Mouse (Mus musculus) brain, embryonic 14.5 days (tissue): Measurements from ENCODE around the gene Ccdc6. TPM values are rescaled to one million over a fixed set of nuclear protein-coding genes. Genes with fewer than 3 reads are reported as not detected.

Source experiments
- DNase-seq: peaks from one replicate; pipeline ENCODE4 v3.0.0-alpha.2; 2011; ENCODE audit warnings: low read depth
- CTCF ChIP-seq: fragments of 200-500 bp; IDR thresholded peaks from 2 replicates; pipeline ENCODE4 v1.5.1; 2012; ENCODE audit warnings: inconsistent platforms, mild to moderate bottlenecking, moderate library complexity, borderline replicate concordance; ENCODE audit not compliant: insufficient read depth, insufficient read length; ENCODE audit errors: extremely low read depth
- POLR2A ChIP-seq: fragments of 200-500 bp; IDR thresholded peaks from 2 replicates; pipeline ENCODE4 v1.6.1; 2012; ENCODE audit warnings: mild to moderate bottlenecking, inconsistent platforms, borderline replicate concordance; ENCODE audit not compliant: poor library complexity, insufficient read depth, insufficient read length, severe bottlenecking; ENCODE audit errors: extremely low read depth
- polyA plus RNA-seq: library from polyadenylated mRNA; depleted of rRNA; stranded (reverse); fragments of >200 nt; gene quantifications from 2 replicates; pipeline ENCODE4 v1.2.3, GENCODE M21; 2012

Ccdc6 gene
- polyA plus RNA-seq, 1 experiment, result 44.2 TPM

- no peak for TF ChIP-seq POLR2A
- TF ChIP-seq CTCF, result no peak
- DNase-seq, result no peak
Observed at GRCm38 (mm10) chr10:70071334-70071733, 25.6 kb upstream of the Ccdc6 start.

- TF ChIP-seq POLR2A (no peak), CTCF (no peak)
- peak; percentile 85 for DNase-seq
Observed at GRCm38 (mm10) chr10:70077452-70077851, 19.5 kb upstream of the Ccdc6 start.

- no peak for DNase-seq
- TF ChIP-seq CTCF (no peak), POLR2A (no peak)
Observed at GRCm38 (mm10) chr10:70080908-70081307, 16.0 kb upstream of the Ccdc6 start.

- no peak for DNase-seq
- TF ChIP-seq POLR2A (no peak), CTCF (no peak)
Observed at GRCm38 (mm10) chr10:70081564-70082175, 15.3 kb upstream of the Ccdc6 start.

GRCm38 (mm10) chr10:70083241-70083640 lies 13.7 kb upstream of the Ccdc6 start:
- TF ChIP-seq CTCF, result no peak
- TF ChIP-seq POLR2A, result no peak
- DNase-seq, result no peak

GRCm38 (mm10) chr10:70085256-70085961 lies 11.5 kb upstream of the Ccdc6 start:
- TF ChIP-seq POLR2A (no peak), CTCF (no peak)
- DNase-seq, result no peak

GRCm38 (mm10) chr10:70088788-70089187 lies 8.1 kb upstream of the Ccdc6 start:
- DNase-seq, result no peak
- TF ChIP-seq POLR2A (no peak), CTCF (no peak)

- TF ChIP-seq POLR2A (no peak), CTCF (no peak)
- no peak for DNase-seq
Observed at GRCm38 (mm10) chr10:70091876-70092462, 5.0 kb upstream of the Ccdc6 start.

- TF ChIP-seq POLR2A, result no peak
- no peak for TF ChIP-seq CTCF
- DNase-seq, result no peak
Observed at GRCm38 (mm10) chr10:70093782-70094181, 3.1 kb upstream of the Ccdc6 start.

GRCm38 (mm10) chr10:70095031-70095470 lies 1.9 kb upstream of the Ccdc6 start:
- TF ChIP-seq CTCF (no peak), POLR2A (no peak)
- peak; percentile 75 for DNase-seq

GRCm38 (mm10) chr10:70095506-70096270 lies 1.2 kb upstream of the Ccdc6 start:
- DNase-seq, result no peak

More at GRCm38 (mm10) chr10:70095506-70096270, 1.2 kb upstream of the Ccdc6 start:
- TF ChIP-seq POLR2A (no peak), CTCF (no peak)
